Mouse (Mus musculus): ENCODE measurements around the gene Colgalt2. TPM values are rescaled to one million over a fixed set of nuclear protein-coding genes. Genes with fewer than 3 reads are reported as not detected.
"Not testable (repeated sequence)": the region's sequence is repeated elsewhere in the genome, so short reads cannot be mapped to it uniquely, and the experiment has no call there.

The Colgalt2 gene
- total RNA-seq, 2 experiments from 2014 or later, result not detected

GRCm38 (mm10) chr1:152416306-152416904, 16.8 kb downstream of the Colgalt2 start:
- ATAC-seq (replicated peaks; ENCODE audit: poor library complexity), result no peak

GRCm38 (mm10) chr1:152417602-152418001, 18.0 kb downstream of the Colgalt2 start:
- ATAC-seq (replicated peaks; ENCODE audit: poor library complexity), result no peak

GRCm38 (mm10) chr1:152422295-152422694, 22.7 kb downstream of the Colgalt2 start:
- ATAC-seq (replicated peaks; ENCODE audit: poor library complexity), result no peak

GRCm38 (mm10) chr1:152423052-152423451, 23.4 kb downstream of the Colgalt2 start:
- no peak for ATAC-seq (replicated peaks; ENCODE audit: poor library complexity)

- ATAC-seq (replicated peaks; ENCODE audit: poor library complexity), result peak; percentile 58
Observed at GRCm38 (mm10) chr1:152427912-152428581, 28.4 kb downstream of the Colgalt2 start.

- ATAC-seq (replicated peaks; ENCODE audit: poor library complexity), result 0 out of 2 replicates have a peak, but pooled peaks have one; percentile 50
Observed at GRCm38 (mm10) chr1:152429805-152430204, 30.2 kb downstream of the Colgalt2 start.

GRCm38 (mm10) chr1:152434166-152434565, 34.5 kb downstream of the Colgalt2 start:
- no peak for ATAC-seq (replicated peaks; ENCODE audit: poor library complexity)

GRCm38 (mm10) chr1:152437518-152437917, 37.9 kb downstream of the Colgalt2 start:
- not testable (repeated sequence) for ATAC-seq (replicated peaks; ENCODE audit: poor library complexity)

GRCm38 (mm10) chr1:152439408-152439807, 39.8 kb downstream of the Colgalt2 start:
- no peak for ATAC-seq (replicated peaks; ENCODE audit: poor library complexity)

GRCm38 (mm10) chr1:152439874-152440273, 40.2 kb downstream of the Colgalt2 start:
- ATAC-seq (replicated peaks; ENCODE audit: poor library complexity), result no peak

- ATAC-seq (replicated peaks; ENCODE audit: poor library complexity), result no peak
Observed at GRCm38 (mm10) chr1:152444630-152445029, 45.0 kb downstream of the Colgalt2 start.

- ATAC-seq (replicated peaks; ENCODE audit: poor library complexity), result no peak
Observed at GRCm38 (mm10) chr1:152445925-152446324, 46.3 kb downstream of the Colgalt2 start.

- no peak for ATAC-seq (replicated peaks; ENCODE audit: poor library complexity)
Observed at GRCm38 (mm10) chr1:152454536-152454935, 54.9 kb downstream of the Colgalt2 start.

- ATAC-seq (replicated peaks; ENCODE audit: poor library complexity), result no peak
Observed at GRCm38 (mm10) chr1:152455275-152456243, 55.9 kb downstream of the Colgalt2 start.

- no peak for ATAC-seq (replicated peaks; ENCODE audit: poor library complexity)
Observed at GRCm38 (mm10) chr1:152456266-152456665, 56.6 kb downstream of the Colgalt2 start.

GRCm38 (mm10) chr1:152457596-152457995, 58.0 kb downstream of the Colgalt2 start:
- no peak for ATAC-seq (replicated peaks; ENCODE audit: poor library complexity)

- ATAC-seq (replicated peaks; ENCODE audit: poor library complexity), result no peak
Observed at GRCm38 (mm10) chr1:152458996-152459395, 59.4 kb downstream of the Colgalt2 start.

- no peak for ATAC-seq (replicated peaks; ENCODE audit: poor library complexity)
Observed at GRCm38 (mm10) chr1:152460931-152461330, 61.3 kb downstream of the Colgalt2 start.

- no peak for ATAC-seq (replicated peaks; ENCODE audit: poor library complexity)
Observed at GRCm38 (mm10) chr1:152461814-152462213, 62.2 kb downstream of the Colgalt2 start.

- no peak for ATAC-seq (replicated peaks; ENCODE audit: poor library complexity)
Observed at GRCm38 (mm10) chr1:152462348-152462747, 62.7 kb downstream of the Colgalt2 start.

GRCm38 (mm10) chr1:152466280-152466679, 66.7 kb downstream of the Colgalt2 start:
- ATAC-seq (replicated peaks; ENCODE audit: poor library complexity), result no peak

Data from megakaryocyte progenitor cell, adult 5-6 weeks (primary cell).